Mouse (Mus musculus) gastrocnemius, postnatal 4 days (tissue): ENCODE results near the gene Eif3f. TPM values are rescaled to one million over a fixed set of nuclear protein-coding genes. Genes with fewer than 3 reads are reported as not detected.

Experiments used
- DNase-seq, 2 experiments: peaks; one replicate each; pipeline ENCODE4 v3.0.0; 2021 to 2022; ENCODE audit warnings: low spot score in 2 of 2, mixed read lengths in 2 of 2
- long read RNA-seq, 2 experiments: library from polyadenylated mRNA; stranded (forward); transcript quantifications; one replicate each; pipeline ENCODE4 v2.0.0; 2021
- total RNA-seq, 2 experiments: library from RNA; stranded (reverse); gene quantifications; 2 replicates each; pipeline ENCODE4 v1.2.3; 2021

The Eif3f gene
- 100 to 1,000 TPM; 163 to 167 TPM for total RNA-seq
- long read RNA-seq, experiment 1, transcript Eif3f-201 (8 exons, 2,514 nt): major isoform, 310 of 323 reads
- long read RNA-seq, experiment 1, partial matches to known transcripts: 11 of 323 reads
- long read RNA-seq, experiment 1, other reads (novel, unspliced or antisense): 2 of 323 reads
- long read RNA-seq, experiment 2, transcript Eif3f-201 (8 exons, 2,514 nt): major isoform, 275 of 286 reads
- long read RNA-seq, experiment 2, partial matches to known transcripts: 7 of 286 reads
- long read RNA-seq, experiment 2, other reads (novel, unspliced or antisense): 4 of 286 reads

DNA sequence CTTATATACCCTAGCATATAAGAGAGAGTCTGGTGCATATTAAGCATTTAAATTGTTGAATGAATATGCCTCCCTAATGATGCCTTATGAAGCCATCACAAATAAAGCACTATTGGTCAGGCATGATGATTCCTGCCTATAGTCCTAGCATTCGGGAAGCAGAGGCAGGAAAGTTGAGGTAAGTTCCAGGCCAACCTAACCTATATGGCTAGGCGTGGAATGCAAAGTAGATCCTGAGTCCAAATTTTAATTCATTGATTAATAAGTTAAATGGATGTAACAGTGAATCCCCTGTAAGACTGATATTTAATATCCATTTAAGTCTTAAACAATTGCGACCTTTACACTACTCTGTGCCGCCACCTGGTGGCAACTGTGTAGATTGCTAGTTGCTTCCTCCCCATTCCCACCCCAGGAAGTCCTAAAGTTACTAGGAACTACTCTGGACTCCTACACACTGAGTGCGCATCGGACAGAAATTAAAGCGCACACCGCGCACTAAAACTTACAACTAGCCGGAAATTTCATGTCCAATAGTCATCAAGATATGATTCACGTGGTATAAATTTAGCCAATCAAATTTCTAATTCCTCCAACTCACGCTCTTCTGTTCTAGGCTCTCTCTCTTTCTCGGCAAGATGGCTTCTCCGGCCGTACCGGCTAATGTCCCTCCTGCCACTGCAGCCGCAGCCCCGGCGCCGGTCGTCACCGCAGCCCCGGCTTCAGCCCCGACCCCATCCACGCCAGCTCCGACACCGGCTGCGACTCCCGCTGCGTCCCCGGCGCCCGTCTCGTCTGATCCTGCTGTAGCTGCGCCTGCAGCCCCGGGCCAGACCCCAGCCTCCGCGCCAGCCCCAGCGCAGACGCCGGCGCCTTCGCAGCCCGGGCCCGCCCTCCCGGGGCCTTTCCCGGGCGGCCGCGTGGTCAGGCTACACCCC, at the start of gene Eif3f:
Gene Eif3f, plus strand, starts transcription at position 624 of the 938 bp plus-strand sequence.
- peak; percentile 72 to 88 for DNase-seq

DNA sequence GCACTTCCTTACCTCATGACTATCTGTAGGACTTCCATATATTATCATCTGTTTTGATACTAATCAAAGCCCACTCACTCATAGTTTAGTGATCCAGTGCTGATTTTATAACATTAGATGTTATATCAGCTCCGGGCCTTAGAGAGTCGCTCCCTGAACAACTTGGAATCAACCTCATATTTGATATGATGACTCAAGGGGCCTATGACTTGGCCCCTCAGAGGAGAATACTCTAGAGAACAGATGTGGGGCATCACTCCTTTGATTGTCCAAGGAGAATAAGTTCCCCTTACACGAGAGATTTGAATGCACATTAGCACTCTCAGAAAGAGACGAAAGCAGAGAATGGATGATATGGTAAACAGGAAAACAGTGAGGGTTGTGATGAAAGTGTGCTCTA, 49.3 kb upstream of the Eif3f start, which contains the start of gene Olfr518:
Gene Olfr518, minus strand, starts transcription at position 101 of the 400 bp plus-strand sequence.
- DNase-seq: no peak

DNA sequence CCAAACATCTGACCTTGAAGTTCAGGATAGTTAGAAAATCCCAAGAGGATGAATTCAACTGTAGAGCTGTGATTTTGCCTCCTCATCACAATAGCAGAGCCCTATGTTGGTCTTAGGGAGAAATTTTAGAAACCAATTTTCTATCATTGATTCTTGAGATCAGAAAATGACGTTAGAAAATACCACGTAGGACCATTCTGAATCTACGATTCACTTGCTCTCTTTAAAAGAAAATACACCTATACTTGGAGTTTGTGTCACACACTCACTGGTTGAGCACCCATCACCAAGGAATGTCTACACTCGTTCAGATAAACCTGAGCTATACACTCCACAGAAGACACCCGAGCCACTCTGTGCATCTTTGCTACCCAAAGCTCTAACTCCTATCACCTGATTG, 39.9 kb upstream of the Eif3f start, which contains the start of gene Olfr519:
Gene Olfr519, minus strand, starts transcription at position 101 of the 400 bp plus-strand sequence.
- no peak for DNase-seq

DNA sequence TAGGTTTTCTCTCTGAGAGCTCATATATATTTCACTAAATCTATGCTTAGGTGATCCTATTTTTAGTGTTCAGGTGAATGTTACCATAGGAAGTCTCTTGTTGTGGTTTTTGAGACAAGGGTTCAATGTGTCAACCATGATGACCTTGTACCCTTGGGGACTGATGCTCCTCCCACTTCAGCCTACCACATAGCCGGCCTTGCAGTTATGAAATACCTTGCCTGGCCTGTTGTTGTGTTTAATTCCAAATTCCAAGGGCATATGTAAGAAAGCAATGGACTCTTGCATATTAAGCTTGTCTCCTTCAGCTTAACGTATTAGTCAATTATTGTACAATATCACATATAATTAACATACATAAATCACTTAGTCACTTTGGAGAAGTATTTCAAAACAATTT, 30.2 kb upstream of the Eif3f start:
- DNase-seq: no peak

DNA sequence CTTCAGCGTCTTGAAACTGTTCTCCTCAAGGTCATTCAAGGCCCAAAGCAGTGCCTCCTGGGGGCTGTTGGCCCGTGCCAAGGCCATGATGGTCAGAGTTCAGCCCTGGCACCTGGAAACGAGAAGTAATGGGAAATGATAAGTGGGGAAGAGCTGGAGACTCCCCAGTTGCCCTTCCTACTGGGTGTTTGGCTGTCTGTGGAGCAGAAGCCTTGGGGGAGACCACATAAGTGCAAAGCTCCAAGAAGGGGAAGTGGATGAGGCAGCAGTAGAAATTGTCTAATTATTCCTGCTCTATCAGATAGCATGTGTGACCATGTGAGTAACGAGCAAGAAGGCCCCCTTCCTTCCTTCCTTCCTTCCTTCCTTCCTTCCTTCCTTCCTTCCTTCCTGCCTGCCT, 7.2 kb upstream of the Eif3f start:
- DNase-seq: no peak

DNA sequence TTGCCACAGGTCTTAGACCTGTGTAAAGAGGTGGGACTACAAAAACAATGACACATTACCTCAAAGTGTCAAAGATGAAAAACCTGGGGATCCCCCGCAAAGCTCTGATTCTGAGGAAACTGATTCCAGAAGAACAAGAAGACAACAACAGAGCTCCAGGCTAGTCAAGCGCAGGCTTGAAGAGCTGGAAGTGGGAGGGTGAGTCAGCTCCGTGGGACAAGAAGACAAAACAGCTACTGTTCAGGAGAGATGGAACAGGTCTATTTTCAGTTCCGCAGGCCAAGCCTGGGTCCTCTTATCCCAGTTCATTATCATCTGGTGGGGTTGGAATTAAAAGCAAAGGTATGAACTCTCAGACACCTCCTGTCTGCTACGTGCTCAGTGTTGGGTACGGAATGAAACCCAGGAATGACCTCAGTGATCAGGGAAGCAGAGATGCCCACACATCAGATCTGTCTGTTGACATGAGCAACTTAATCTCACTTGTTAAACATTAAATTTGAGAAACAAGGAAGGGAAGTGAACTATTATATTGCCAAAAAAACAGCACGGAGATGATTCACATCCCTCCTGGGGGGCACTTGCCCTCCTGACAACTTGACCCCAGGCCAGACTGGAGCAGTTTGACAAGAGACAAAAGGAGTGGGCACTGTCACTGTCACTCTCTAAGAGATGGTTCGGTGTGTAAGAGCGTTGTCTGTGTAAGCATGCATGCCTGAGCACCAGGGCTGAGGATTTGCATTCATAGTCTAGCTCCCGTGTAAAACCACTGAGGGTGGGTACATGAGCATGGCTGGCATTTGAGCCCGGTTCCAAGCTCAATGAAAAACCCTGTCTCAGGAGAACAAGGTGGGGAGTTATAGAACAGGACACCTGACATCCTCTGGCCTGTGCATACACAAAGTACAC, 5.7 kb upstream of the Eif3f start:
- DNase-seq: no peak

DNA sequence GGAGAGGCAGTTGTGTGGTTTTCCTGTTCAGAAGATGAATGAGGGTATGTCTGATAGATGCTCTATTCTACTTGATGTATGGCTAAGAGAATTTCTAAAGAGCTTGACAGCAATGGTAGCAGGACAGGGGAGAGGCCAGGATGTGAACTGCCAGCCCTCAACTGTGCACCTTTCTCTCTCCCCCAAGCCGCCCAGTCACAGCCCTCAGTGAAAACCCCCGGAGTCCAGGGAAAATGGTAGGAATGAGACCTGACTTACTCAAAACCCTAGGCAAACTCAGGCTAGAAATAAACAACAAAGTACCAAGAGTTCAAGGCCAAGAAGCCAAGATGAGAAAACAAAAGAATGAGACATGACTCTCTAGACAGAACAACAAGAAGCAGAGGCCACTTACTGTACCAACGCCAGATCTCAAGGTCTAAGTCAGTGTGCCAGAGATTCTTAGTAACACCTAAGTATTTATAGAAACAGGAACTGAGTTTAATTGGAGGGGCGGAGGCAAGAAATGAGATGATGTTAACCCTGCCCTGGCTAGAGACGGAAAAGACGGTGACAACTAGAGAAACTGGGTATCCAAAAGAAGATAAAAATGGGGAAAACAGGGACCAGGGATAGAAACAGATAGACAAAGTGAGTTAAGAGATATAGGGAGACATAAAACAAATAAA, 4.4 kb upstream of the Eif3f start, which contains the start of gene Nlrp10:
Gene Nlrp10, minus strand, starts transcription at position 453 of the 668 bp plus-strand sequence.
- DNase-seq: no peak

DNA sequence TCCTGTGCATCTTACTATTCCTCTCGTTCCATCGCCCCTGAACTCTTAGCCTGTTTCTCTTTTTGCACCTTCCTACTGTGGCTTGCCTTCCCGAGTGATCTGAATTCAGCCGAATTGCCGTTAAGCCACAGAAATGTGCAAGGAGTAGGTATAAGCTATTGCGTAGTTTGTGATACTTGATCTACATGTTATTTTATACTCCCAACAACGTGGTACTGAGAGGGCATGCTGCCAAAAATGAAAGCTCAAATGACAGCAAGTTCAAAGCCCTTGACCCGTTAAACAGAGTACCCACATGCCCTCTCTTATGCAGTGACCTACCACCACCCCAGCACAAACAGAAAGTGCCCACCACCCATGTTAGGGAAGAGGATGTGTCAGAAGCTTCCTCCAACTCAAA, 619 bp downstream of the Eif3f start:
- no peak for DNase-seq

DNA sequence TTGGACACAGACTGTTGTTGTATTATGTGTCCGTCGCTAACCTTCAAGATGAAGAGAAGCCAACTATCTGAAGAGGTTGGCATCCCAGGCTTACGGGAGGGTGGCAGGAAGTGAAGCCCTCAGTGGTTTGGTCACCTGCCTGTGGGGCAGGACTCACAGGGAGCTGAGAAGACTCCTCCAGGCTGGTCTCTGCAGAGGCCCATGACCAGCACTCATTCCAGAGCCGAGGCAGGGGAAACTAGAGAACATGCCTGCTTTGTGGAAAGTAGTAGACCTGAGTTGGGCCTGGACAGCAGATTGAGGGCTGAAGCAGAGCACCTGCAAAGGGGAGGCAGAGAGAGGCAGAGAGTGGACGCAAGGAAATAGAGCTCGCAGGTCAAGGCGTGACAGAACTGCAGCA, 1.2 kb downstream of the Eif3f start:
- no peak for DNase-seq

DNA sequence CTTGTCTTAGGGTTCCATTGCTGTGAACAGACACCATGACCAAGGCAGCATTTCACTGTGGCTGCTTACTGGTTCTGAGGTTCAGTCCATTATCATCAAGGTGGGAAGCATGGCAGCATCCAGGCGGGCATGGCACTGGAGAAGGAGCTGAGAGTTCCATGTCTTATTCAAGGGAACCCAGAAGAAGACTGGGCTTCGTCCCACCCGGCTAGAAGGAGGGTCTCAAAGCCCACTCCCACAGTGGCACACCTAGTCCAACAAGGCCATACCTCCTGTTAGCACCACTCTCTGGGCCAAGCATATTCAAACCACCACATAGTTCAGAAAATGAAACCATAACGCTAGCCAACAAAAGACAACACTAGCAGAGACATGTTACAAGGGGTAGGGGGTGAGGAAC, 2.4 kb downstream of the Eif3f start:
- no peak for DNase-seq

DNA sequence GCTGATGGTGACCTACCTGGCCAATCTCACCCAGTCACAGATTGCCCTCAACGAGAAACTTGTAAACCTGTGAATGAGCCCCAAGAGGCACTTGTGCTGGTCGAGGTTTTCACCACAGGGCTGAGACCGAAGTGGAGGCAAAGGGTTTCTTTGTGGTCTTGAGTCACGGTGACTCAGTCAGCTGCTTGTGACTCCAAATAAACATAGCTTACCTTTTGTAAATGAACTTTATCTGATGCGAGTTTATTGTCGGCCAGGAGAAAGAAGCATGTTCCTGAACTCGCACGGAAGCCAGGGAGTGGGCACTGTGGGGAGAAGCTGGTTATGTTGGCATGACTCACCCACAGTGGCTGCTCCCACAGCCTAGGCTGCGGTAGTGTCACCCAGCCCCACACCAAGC, 7.2 kb downstream of the Eif3f start:
- DNase-seq: no peak

DNA sequence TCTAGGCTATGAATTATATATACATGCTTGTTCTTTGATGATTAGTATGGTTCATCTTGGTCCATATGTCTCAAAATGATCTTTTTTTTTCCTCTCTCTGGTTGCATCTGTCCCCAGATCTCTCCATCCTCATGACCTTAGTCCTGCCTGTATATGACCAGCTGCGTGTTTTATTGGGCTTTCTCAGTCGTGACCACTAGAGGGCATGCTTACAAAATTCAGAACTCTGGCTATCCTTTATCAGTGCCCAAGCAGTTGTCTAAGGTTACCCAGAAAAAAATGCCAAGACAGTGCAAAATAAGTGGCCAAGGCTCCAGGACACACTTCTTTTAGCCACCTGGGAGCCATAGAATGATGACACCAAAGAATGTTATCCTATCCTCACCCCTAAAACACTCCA, 9.8 kb downstream of the Eif3f start:
- peak in 1 of 2 experiments; percentile 13 for DNase-seq

DNA sequence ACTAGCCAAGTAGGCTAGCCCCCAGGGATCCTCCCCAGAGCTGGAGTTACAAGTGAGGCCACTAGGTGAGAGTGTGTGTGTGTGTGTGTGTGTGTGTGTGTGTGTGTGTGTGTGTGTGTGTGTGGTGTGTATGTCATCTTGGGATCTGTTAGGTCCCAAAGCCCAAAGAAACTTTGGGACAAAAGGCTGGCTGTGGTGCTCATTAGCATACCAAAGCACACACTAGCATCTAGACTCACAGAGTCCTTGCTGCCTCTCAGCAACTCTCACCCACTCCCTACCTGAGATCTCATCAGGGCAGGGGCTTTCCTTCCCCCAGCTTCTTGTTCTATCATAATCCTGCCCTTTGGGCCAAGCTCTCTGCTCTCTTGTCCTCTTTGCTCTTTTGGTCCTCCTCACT, 14.4 kb downstream of the Eif3f start:
- DNase-seq: no peak

DNA sequence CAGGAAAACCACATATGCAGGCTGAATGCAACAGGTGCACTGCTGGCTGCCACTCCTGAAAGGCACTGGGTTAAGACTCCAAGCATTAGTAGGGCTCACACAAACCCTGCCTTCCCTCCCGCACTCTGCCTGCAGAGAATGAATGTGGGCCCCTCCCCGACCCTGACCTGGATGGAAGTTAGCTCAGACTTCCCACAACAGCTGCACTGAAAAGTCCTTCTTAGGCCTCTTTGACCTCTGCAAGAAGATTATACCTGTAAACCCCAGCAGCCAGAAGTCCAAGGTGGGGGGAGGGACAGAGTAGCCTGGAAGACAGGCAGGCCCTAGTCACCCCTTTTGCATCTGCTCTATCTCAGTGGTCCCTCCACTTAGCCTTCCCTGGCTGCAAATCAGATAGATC, 15.1 kb downstream of the Eif3f start:
- no peak for DNase-seq

DNA sequence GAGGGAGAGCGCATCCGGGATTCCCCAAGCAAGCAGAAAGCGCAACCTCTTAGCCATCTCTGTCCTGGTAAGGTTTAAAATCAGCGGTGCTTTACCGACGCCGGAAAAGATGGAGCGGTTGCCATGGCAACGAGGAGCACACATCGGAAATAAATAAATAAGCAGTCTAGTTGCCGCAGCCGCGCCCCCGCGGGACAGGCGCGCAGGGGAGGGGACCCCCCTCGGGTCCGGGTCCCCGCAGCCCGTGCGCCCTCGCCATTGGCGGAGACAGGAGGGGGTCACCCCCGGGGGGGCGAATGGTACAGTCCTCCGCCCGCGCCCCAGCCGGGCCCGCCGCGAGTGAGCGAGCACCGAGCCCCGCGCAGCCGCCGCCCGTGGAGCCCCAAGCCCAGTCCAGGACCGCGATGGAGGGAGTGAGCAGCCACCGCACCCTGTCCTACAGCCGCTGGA, 16.1 kb downstream of the Eif3f start, which contains the start of gene Tub:
Gene Tub, plus strand, starts transcription at position 27 of the 450 bp plus-strand sequence.
- peak; percentile 25 to 38 for DNase-seq

DNA sequence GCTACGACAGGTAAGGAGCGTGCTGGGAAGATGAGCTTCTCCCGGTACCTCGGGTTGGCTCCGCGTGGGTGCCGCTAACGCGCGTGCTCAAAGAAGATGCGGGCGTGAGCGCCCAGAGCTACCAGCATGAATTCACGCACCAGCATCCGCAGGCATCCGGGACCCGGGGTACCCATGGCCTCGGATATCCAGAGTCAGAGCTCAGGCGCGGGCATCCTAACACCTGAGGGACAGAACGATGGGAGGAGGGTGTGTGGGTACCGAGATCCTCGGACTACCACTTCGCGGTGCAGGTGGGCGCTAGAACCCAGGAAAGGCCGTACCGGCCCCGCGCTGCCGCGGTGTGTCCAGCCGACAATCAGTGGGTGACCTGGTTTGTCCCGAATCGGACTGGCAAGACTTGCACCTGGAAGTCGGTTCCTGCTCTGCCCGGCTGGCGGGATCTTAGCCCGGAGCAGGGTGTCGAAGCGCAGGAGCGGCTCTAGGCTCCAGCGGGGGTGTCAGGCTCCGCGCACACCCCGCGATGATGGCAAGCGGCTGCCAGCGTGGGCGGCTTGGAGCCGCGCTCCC, 16.6 kb downstream of the Eif3f start:
- DNase-seq: peak in 1 of 2 experiments; percentile 13

DNA sequence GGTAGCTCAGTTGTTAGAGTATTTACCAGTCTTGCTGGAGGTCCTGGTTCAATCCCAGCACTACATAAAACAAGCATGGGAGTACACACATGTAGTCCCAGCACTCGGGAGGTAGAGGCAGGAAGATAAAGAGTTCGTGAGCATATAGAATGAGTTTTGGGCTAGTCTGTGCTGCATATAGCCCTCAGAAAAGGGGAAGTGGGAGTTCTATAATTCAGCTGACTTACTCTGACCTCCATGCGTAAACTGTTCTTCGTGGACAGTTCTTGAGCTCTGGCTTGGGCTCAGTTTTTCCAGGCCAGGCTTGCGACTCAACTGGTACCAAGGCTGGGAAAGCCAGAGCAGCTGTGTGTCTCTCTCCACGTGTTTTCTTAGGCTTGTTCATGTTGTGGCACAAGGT, 18.6 kb downstream of the Eif3f start:
- no peak for DNase-seq

DNA sequence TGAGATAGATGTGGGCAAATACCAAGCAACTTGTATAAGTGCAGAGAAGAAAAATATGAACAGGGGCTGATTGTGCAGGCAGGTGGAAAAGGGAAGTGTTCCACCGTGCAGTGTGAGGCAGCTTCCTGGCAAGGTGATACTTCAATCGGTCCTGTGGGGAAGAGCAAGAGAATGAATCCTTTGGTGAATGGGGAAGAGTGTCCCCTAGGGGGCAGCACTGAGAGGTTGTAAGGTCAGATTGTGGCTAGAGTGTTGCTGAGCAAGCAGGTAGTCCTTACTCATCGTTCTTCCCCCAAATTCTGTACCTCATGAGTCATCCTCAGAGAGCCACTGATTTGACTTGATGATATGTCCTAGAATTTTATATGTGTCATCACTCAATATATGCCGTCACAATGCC, 20.0 kb downstream of the Eif3f start:
- no peak for DNase-seq

DNA sequence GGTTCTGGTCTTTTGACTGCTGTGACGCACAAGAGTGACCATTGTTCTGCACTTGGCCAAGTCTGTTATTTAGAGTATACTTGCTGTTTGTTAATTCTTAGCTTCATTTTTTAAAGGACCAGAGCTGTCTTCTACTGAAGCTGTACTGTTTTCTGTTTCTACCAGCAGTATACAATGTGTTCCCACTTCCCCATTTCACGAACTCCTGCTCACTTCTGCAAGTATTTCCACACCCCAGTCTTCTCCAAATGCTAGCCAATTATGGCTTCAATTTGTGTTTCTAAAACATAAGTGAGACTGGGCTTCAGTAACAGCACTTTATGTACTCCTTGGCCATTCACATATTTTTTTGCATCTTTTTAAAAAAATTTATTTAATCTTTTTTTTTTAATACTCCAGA, 23.5 kb downstream of the Eif3f start:
- DNase-seq: no peak

DNA sequence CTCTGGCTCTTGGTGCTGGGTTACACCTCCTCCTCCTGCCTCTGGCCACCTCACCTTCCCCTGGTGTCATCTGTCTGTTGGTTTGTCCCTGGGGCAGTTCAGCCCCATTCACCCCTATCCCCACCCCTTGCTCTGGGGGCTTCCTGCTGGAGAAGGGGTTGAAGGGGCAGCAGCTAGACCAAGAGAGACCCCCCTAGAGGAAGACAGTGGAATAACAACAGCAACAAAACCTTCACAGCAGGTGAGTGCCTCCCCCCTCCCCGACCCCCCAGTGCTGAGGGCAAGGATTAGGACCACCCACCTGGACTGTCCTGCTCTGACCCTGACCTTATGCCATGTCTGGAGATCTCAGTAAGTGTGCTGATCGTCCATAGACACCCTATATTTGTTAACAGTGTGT, 31.8 kb downstream of the Eif3f start:
- no peak for DNase-seq
